In the genomic region with DNA sequence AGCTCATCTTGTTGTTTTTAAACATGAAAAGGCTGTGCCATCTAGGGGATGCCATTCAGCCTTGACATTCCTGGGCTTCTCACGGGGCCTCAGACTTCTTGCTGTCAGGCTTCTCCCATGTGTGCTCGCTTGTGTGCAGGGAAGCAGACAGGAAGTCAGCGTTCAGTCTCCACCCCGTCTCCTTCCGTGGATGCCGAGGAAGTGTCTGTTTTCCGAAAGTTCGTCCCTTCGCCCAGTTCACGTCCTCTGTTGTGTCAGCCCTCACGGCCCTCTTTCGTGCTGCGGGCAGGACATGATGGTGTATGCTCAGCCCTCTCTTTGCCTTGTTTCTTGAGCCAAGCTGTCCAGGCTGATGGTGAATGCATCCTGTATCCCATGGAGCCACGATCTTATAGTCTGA, we compare ENCODE assay signal across 16 mouse cellular contexts.
DNase-seq lines count a peak whose midpoint lies in the region; ATAC-seq and TF ChIP-seq lines count a peak whose summit lies in the region.
"Had no signal": no experiment of that assay in that cellular context is flagged by ENCODE, and none has a peak within 500 bp of the region (broad histone marks: within the 10 kb centered on the region; RNA-seq: fewer than 3 reads in every experiment).

No protein-coding gene starts in this region.

- TF ChIP-seq CTCF in lung, adult 2 months (IDR thresholded peaks at IDR 0.05; ENCODE audit: insufficient read depth, low read length) = no peak

- H3K4me3 ChIP-seq in lung, adult 2 months (replicated peaks; ENCODE audit: extremely low read depth, low read depth, low read length) = no peak overlapping the region
- H3K4me3 ChIP-seq: embryonic facial prominence, embryonic 12.5 days; forebrain, embryonic 12.5 days; myocyte had no signal

- peaks cover 6% of the 10 kb centered on the region for H3K4me1 ChIP-seq in lung, adult 2 months (ENCODE audit: control insufficient read depth, insufficient read depth, low read length)

- peak; percentile 7 to 18 for DNase-seq in adrenal gland, postnatal 36 days
- DNase-seq in adrenal gland, postnatal 14 days = no peak
- peak; percentile 20 for DNase-seq in heart, adult 8-10 months (ENCODE audit: low spot score)
- DNase-seq in kidney, adult 9 months = peak; percentile 10
- DNase-seq in lung, adult 2 months = no peak
- DNase-seq in frontal cortex, postnatal 25 days (ENCODE audit: low spot score in 2 of 2) = no peak
- no peak for DNase-seq in left cerebral cortex, postnatal 25 days (ENCODE audit: low spot score in 2 of 2)
- DNase-seq: adrenal gland, postnatal 25 days; cerebellum, postnatal 36 days; layer of hippocampus, adult 9-11 months; right cerebral cortex, adult 18-20 months had no signal

- intact Hi-C loops in left cerebral cortex, postnatal 25 days (cut with DNase I) = no loop called here

- TF ChIP-seq POLR2A in lung, adult 2 months (IDR thresholded peaks at IDR 0.05; ENCODE audit: borderline replicate concordance, extremely low read depth, low read depth, low read length) = peak; percentile 42; the same call in 1 of the 2 replicates

- ATAC-seq in inflammation-experienced regulatory T-cells, adult 6 months = no peak
- ATAC-seq: hindbrain, postnatal 0 days had no signal

- WGBS in lung, adult 2 months = 54% methylated on average over 14 of the region's 14 CpGs

Comparison
In these comparisons a context has a peak if more than half of its experiments do, and no peak if none do; other contexts are left out.
1. DNase-seq: peak in adrenal gland, postnatal 36 days (2 of 2), heart, adult 8-10 months (single experiment) and kidney, adult 9 months (single experiment); none in adrenal gland, postnatal 14 days (single experiment), lung, adult 2 months (single experiment), frontal cortex, postnatal 25 days (0 of 2) and left cerebral cortex, postnatal 25 days (0 of 2).